Mouse (Mus musculus) CH12.LX (cell line): ENCODE measurements around the gene Psma6.

Experiments
- CTCF ChIP-seq, 2 experiments: IDR thresholded peaks in 1 of 2; conservative IDR thresholded peaks in 1 of 2; 2 replicates each; pipeline ENCODE4 v1.5.1; 2011 to 2012; ENCODE audit warnings: low read depth in 2 of 2, low read length in 2 of 2, improper control_type of control experiment in 1 of 2, inconsistent platforms in 1 of 2, mild to moderate bottlenecking in 1 of 2, moderate library complexity in 1 of 2
- HCFC1 ChIP-seq: IDR thresholded peaks from 2 replicates; pipeline ENCODE4 v1.6.1; 2012; ENCODE audit warnings: low read depth, mild to moderate bottlenecking, inconsistent platforms, low read length, improper control_type of control experiment
- MYC ChIP-seq: IDR thresholded peaks from 2 replicates; pipeline ENCODE4 v1.6.1; 2011; ENCODE audit warnings: low read depth, mild to moderate bottlenecking, improper control_type of control experiment, low read length
- RAD21 ChIP-seq: IDR thresholded peaks from 2 replicates; pipeline ENCODE4 v1.6.1; 2011; ENCODE audit warnings: low read depth, mild to moderate bottlenecking, low read length, improper control_type of control experiment, moderate library complexity
- ZC3H11A ChIP-seq: IDR thresholded peaks from 2 replicates; pipeline ENCODE4 v1.6.1; 2012; ENCODE audit warnings: low read depth, mild to moderate bottlenecking, inconsistent platforms, low read length, improper control_type of control experiment

- TF ChIP-seq CTCF (conservative IDR thresholded peaks at IDR 0.05 in 1 of 2, IDR thresholded peaks at IDR 0.05 in 1 of 2; ENCODE audit: low read depth in 2 of 2, low read length in 2 of 2) (no peak), MYC (no peak), ZC3H11A (no peak), RAD21 (no peak; the same call in 1 of the 2 replicates), HCFC1 (no peak)
These were observed 49.9 kb downstream of the Psma6 start for GRCm38 (mm10) chr12:55433802-55434435.
